Mouse (Mus musculus): ENCODE measurements around the gene Tshz3. TPM values are rescaled to one million over a fixed set of nuclear protein-coding genes. Genes with fewer than 3 reads are reported as not detected.

Tshz3 gene
- polyA plus RNA-seq, 1 experiment from 2014 or later: 11.0 TPM

- peak overlapping the region; percentile 83; the same call in 1 of the 2 replicates for H3K27ac ChIP-seq
- peaks cover 27% of the 10 kb centered on the region for H3K27me3 ChIP-seq
- peak overlapping the region; percentile 99 for H3K4me2 ChIP-seq (replicated peaks)
- no peak; the same call in 1 of the 2 replicates for ATAC-seq (ENCODE audit: low FRiP score, low read depth)
- 0% methylated on average over 16 of the region's 16 CpGs for WGBS
- H3K9ac ChIP-seq: peak overlapping the region; percentile 82
- peak overlapping the region; percentile 77 for H3K4me3 ChIP-seq
- no peaks in the 10 kb centered on the region for H3K36me3 ChIP-seq
- peaks cover 31% of the 10 kb centered on the region for H3K4me1 ChIP-seq
- H3K9me3 ChIP-seq: no peaks in the 10 kb centered on the region
Observed at GRCm38 (mm10) chr7:36698589-36698946, 650 bp downstream of the Tshz3 start.

- Histone ChIP-seq H3K4me2 (replicated peaks) (peak overlapping the region; percentile 99), H3K27ac (no peak overlapping the region), H3K27me3 (peaks cover 20% of the 10 kb centered on the region), H3K9ac (peak overlapping the region; percentile 82), H3K9me3 (no peaks in the 10 kb centered on the region), H3K4me1 (peaks cover 30% of the 10 kb centered on the region), H3K4me3 (peak overlapping the region; percentile 77), H3K36me3 (no peaks in the 10 kb centered on the region)
- 11% methylated on average over 18 of the region's 18 CpGs for WGBS
- no peak for ATAC-seq (ENCODE audit: low FRiP score, low read depth)
Observed at GRCm38 (mm10) chr7:36699001-36699987, 1.4 kb downstream of the Tshz3 start.

- no peak overlapping the region for H3K27ac ChIP-seq
- H3K4me3 ChIP-seq: no peak overlapping the region
- ATAC-seq (ENCODE audit: low FRiP score, low read depth): no peak
- 14% methylated on average over 8 of the region's 10 CpGs for WGBS
- H3K9ac ChIP-seq: no peak overlapping the region
- no peaks in the 10 kb centered on the region for H3K36me3 ChIP-seq
- H3K27me3 ChIP-seq: peaks cover 3% of the 10 kb centered on the region
- peaks cover 52% of the 10 kb centered on the region for H3K4me1 ChIP-seq
- no peaks in the 10 kb centered on the region for H3K9me3 ChIP-seq
- H3K4me2 ChIP-seq (replicated peaks): peak overlapping the region; percentile 21; the same call in 1 of the 2 replicates
Observed at GRCm38 (mm10) chr7:36706636-36707035, 8.7 kb downstream of the Tshz3 start.

DNA sequence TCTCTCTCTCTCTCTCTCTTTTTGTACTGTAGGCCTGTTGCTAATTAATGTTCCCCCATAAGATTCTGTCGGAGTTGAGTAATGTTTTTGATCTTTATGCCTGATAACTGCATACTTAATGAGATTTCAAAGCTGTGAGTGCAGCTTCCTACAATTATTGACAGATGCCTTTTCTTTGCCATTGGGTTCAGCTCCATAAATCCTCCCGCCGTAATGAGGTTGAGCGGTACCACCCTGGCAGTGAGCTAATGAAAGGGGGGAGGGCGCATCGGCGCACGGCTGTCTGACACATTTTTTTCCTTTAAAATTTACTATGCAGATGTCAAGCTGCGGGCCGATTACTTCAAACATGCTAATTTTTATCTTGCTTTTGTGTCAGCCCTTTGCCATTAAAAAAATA is 9.3 kb downstream of the Tshz3 start:
- peak overlapping the region; percentile 58 for H3K4me2 ChIP-seq (replicated peaks)
- H3K4me1 ChIP-seq: peaks cover 52% of the 10 kb centered on the region
- ATAC-seq (ENCODE audit: low FRiP score, low read depth): no peak

GRCm38 (mm10) chr7:36707681-36708350 is 9.9 kb downstream of the Tshz3 start:
- H3K27me3 ChIP-seq: no peaks in the 10 kb centered on the region; the same call in none of the 2 replicates
- no peaks in the 10 kb centered on the region for H3K36me3 ChIP-seq
- peaks cover 52% of the 10 kb centered on the region for H3K4me1 ChIP-seq
- peak; percentile 33; the same call in 1 of the 2 replicates for ATAC-seq (ENCODE audit: low FRiP score, low read depth)
- 9% methylated on average over 17 of the region's 17 CpGs for WGBS
- peak overlapping the region; percentile 24 for H3K4me3 ChIP-seq
- no peaks in the 10 kb centered on the region for H3K9me3 ChIP-seq
- peak overlapping the region; percentile 58 for H3K4me2 ChIP-seq (replicated peaks)
- H3K9ac ChIP-seq: 0 out of 2 replicates have a peak overlapping the region, but pooled peaks have one; percentile 26
- H3K27ac ChIP-seq: no peak overlapping the region

More for the DNA sequence above, 9.3 kb downstream of the Tshz3 start:
- no peak overlapping the region for H3K27ac ChIP-seq
- H3K36me3 ChIP-seq: no peaks in the 10 kb centered on the region
- H3K4me3 ChIP-seq: no peak overlapping the region
- H3K27me3 ChIP-seq: no peaks in the 10 kb centered on the region; the same call in none of the 2 replicates
- H3K9me3 ChIP-seq: no peaks in the 10 kb centered on the region
- no peak overlapping the region for H3K9ac ChIP-seq
- 6% methylated on average over 10 of the region's 10 CpGs for WGBS

DNA sequence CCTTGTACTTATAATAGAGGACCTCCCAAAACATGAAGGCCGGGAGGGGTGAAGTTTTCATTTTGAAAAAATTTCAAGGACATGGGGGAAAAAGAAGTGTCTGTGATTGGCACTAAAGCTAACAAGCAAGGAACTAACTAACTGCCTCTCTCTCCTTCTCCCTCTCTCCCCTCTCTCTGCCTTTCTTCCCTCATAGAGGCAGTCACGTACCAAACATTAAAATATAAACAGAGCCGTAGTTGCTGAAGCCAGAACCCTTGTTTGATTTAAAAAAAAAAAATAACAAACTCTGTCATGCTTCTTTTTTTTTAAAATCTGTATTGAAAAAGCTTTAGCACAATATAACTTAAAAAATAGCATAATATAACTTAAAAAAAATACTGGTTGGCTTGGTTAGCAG is 10.9 kb downstream of the Tshz3 start:
- H3K27ac ChIP-seq: no peak overlapping the region
- no peak overlapping the region for H3K4me3 ChIP-seq
- H3K4me1 ChIP-seq: peaks cover 57% of the 10 kb centered on the region
- WGBS: 28% methylated on average over 3 of the region's 3 CpGs
- no peaks in the 10 kb centered on the region for H3K36me3 ChIP-seq
- H3K27me3 ChIP-seq: no peaks in the 10 kb centered on the region; the same call in 1 of the 2 replicates
- no peaks in the 10 kb centered on the region for H3K9me3 ChIP-seq
- H3K4me2 ChIP-seq (replicated peaks): no peak overlapping the region; the same call in 1 of the 2 replicates
- H3K9ac ChIP-seq: no peak overlapping the region
- ATAC-seq (ENCODE audit: low FRiP score, low read depth): no peak

GRCm38 (mm10) chr7:36709239-36709638 is 11.3 kb downstream of the Tshz3 start:
- H3K36me3 ChIP-seq: no peaks in the 10 kb centered on the region
- no peak overlapping the region for H3K9ac ChIP-seq
- H3K4me3 ChIP-seq: no peak overlapping the region
- peaks cover 59% of the 10 kb centered on the region for H3K4me1 ChIP-seq
- no peaks in the 10 kb centered on the region; the same call in 1 of the 2 replicates for H3K27me3 ChIP-seq
- H3K9me3 ChIP-seq: no peaks in the 10 kb centered on the region
- peak; percentile 64 for ATAC-seq (ENCODE audit: low FRiP score, low read depth)
- 6% methylated on average over 2 of the region's 2 CpGs for WGBS
- peak overlapping the region; percentile 58; the same call in 1 of the 2 replicates for H3K4me2 ChIP-seq (replicated peaks)
- no peak overlapping the region for H3K27ac ChIP-seq

GRCm38 (mm10) chr7:36709974-36710373 is 12.1 kb downstream of the Tshz3 start:
- Histone ChIP-seq H3K36me3 (no peaks in the 10 kb centered on the region), H3K4me1 (peaks cover 60% of the 10 kb centered on the region), H3K4me3 (peak overlapping the region; percentile 29), H3K27ac (no peak overlapping the region), H3K9me3 (no peaks in the 10 kb centered on the region), H3K27me3 (no peaks in the 10 kb centered on the region; the same call in 1 of the 2 replicates), H3K9ac (no peak overlapping the region), H3K4me2 (replicated peaks) (peak overlapping the region; percentile 58)
- WGBS: 10% methylated on average over 12 of the region's 12 CpGs
- ATAC-seq (ENCODE audit: low FRiP score, low read depth): no peak

GRCm38 (mm10) chr7:36710387-36710786 is 12.5 kb downstream of the Tshz3 start:
- Histone ChIP-seq H3K4me1 (peaks cover 60% of the 10 kb centered on the region), H3K4me3 (peak overlapping the region; percentile 29), H3K9ac (no peak overlapping the region), H3K36me3 (no peaks in the 10 kb centered on the region), H3K9me3 (no peaks in the 10 kb centered on the region), H3K27me3 (no peaks in the 10 kb centered on the region; the same call in 1 of the 2 replicates), H3K4me2 (replicated peaks) (peak overlapping the region; percentile 58), H3K27ac (no peak overlapping the region)
- ATAC-seq (ENCODE audit: low FRiP score, low read depth): no peak
- 12% methylated on average over 6 of the region's 6 CpGs for WGBS

DNA sequence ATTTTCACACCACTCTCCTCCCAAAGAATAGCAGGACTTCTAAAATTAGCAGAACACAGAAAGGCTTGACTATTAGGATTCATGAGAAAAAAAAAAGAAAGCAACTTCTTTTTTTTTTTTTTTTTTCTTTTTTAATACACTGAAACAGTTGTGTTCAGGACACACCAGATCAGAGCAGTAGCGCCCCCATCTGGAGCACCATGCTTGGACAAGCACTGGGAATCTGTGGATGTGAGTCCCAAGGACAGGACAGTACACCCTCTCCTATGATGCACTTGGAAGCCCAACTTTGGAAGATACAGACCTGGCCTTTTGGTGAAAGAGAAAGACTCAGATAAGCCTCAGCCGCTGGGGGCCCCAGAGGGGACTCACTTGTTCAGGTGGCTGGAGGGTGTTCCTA is 13.8 kb downstream of the Tshz3 start:
- 60% methylated on average over 2 of the region's 2 CpGs for WGBS
- Histone ChIP-seq H3K4me3 (no peak overlapping the region), H3K9me3 (no peaks in the 10 kb centered on the region), H3K27me3 (no peaks in the 10 kb centered on the region), H3K4me2 (replicated peaks) (no peak overlapping the region), H3K27ac (no peak overlapping the region), H3K4me1 (peaks cover 50% of the 10 kb centered on the region), H3K9ac (no peak overlapping the region), H3K36me3 (no peaks in the 10 kb centered on the region)
- no peak for ATAC-seq (ENCODE audit: low FRiP score, low read depth)

GRCm38 (mm10) chr7:36714323-36714722 is 16.4 kb downstream of the Tshz3 start:
- H3K36me3 ChIP-seq: no peaks in the 10 kb centered on the region
- no peak overlapping the region for H3K4me3 ChIP-seq
- no peaks in the 10 kb centered on the region for H3K27me3 ChIP-seq
- no peak overlapping the region for H3K27ac ChIP-seq
- no peaks in the 10 kb centered on the region for H3K9me3 ChIP-seq
- WGBS: 69% methylated on average over 7 of the region's 7 CpGs
- no peak for ATAC-seq (ENCODE audit: low FRiP score, low read depth)
- peaks cover 39% of the 10 kb centered on the region for H3K4me1 ChIP-seq
- H3K9ac ChIP-seq: no peak overlapping the region
- no peak overlapping the region for H3K4me2 ChIP-seq (replicated peaks)

DNA sequence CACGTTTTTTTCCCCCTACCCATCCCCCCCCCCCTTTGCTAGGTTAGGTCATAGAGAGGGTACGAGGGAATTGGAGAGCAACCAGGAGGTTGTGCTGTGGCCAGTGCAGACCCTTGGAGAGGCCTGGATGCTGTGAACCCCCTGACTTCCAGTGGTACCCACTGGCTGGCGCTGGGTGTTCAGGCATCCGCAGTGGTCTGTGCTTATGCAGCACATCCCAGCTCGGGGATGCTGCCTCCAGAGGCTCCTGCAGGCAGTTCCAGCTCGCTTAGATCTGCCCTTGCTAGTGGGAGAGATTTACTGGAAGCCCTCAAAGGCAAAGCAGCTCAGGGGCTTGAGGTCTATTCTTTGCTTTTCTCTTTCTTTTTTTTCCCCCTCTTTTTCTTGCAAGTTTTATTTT is 19.3 kb downstream of the Tshz3 start:
- Histone ChIP-seq H3K4me3 (no peak overlapping the region), H3K36me3 (no peaks in the 10 kb centered on the region), H3K9ac (no peak overlapping the region), H3K9me3 (no peaks in the 10 kb centered on the region), H3K27ac (no peak overlapping the region), H3K4me2 (replicated peaks) (no peak overlapping the region), H3K4me1 (peaks cover 32% of the 10 kb centered on the region), H3K27me3 (no peaks in the 10 kb centered on the region)
- WGBS: 32% methylated on average over 6 of the region's 6 CpGs
- no peak for ATAC-seq (ENCODE audit: low FRiP score, low read depth)
